Mouse (Mus musculus) ES-Bruce4 (cell line): ENCODE results near the gene Filip1.

ENCODE experiments used
- CTCF ChIP-seq: IDR thresholded peaks from one replicate; pipeline ENCODE4 v1.8.1; 2011; ENCODE audit warnings: low read depth, low read length
- POLR2A ChIP-seq: IDR thresholded peaks from one replicate; pipeline ENCODE4 v1.8.1; 2011; ENCODE audit warnings: low read length; ENCODE audit not compliant: insufficient read depth

DNA sequence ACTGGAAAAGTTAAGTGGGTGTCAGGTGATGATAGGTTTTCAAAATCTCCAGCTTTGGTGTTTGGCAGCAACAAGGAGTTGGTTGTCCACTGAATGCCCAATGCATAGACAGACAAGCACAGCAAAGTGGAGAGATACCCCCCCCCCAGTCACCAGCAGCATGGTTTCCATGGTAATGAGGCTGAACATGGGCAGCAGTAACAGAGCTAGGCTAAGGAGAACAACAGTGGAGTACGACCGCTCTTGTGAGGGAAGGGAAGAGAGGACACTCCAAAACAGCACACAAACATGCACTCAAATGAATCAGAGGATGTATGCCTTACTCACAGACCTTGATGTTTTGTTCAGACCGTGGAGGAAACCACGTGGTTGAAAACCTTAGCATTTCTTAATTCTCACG is 37.5 kb downstream of the Filip1 start:
- TF ChIP-seq POLR2A = no peak
- no peak for TF ChIP-seq CTCF
